Mouse (Mus musculus) olfactory bulb, adult 2 months (tissue): ENCODE results near the gene Serpine1.
"Not testable (repeated sequence)": the region's sequence is repeated elsewhere in the genome, so short reads cannot be mapped to it uniquely, and the experiment has no call there.

Experiments used
- CTCF ChIP-seq: fragments of 200-500 bp; IDR thresholded peaks from 2 replicates; pipeline ENCODE4 v1.5.1; 2012; ENCODE audit warnings: low read depth, mild to moderate bottlenecking, low read length, moderate library complexity; ENCODE audit not compliant: insufficient read depth
- POLR2A ChIP-seq: fragments of 200-500 bp; IDR thresholded peaks from 2 replicates; pipeline ENCODE4 v1.6.1; 2012; ENCODE audit warnings: mild to moderate bottlenecking, low read depth, low read length, moderate library complexity; ENCODE audit not compliant: insufficient read depth

GRCm38 (mm10) chr5:137117994-137118393, 45.9 kb upstream of the Serpine1 start:
- not testable (repeated sequence) for TF ChIP-seq CTCF, POLR2A
